Mouse (Mus musculus): ENCODE results near the gene Mrpl4.
"Not testable (repeated sequence)": the region's sequence is repeated elsewhere in the genome, so short reads cannot be mapped to it uniquely, and the experiment has no call there.

Mrpl4 gene

DNA sequence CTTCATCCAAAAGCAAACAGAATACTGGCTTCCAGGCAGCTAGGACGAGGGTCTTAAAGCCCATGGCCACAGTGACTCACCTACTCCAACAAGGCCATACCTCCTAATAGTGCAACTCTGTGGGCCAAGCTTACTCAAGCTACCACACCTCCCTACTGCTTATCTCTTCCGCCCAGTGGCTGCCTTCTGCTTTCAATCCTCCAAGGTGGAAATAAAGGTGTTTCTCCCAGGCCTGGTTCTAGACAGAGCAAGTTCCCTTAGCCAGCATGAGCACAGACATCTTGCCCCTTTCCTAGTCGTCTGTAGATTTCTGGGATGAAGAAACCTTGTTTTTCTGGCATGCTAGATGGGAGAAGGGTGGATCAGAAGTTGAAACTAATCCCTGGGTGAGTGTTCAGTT lies 37.2 kb downstream of the Mrpl4 start:
- DNase-seq (ENCODE audit: low read depth), result no peak

DNA sequence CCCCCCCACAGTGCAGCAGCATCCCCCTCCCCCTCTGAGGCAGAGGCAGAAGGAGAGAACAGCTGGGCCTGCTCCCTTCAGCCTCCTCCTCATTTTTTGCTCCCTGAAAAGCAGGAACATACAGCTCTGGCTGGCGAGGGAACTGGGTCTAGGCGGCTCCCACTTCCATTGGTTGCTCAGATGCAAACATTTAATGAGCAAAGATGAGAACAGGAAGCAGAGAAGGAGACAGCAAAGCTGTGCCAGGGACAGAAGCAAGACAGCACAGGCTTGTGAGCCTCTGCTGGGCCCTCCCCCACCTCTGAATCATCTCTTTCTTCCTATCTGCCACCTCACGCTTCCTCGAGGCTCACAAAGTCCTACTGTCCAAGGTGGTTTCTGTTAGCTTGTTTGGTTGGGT lies 38.8 kb downstream of the Mrpl4 start:
- peak; percentile 44 for DNase-seq (ENCODE audit: low read depth)

- no peak for DNase-seq (ENCODE audit: low read depth)
Observed at GRCm38 (mm10) chr9:21043563-21043962, 41.0 kb downstream of the Mrpl4 start.

- DNase-seq (ENCODE audit: low read depth), result not testable (repeated sequence)
Observed at GRCm38 (mm10) chr9:21044785-21045184, 42.2 kb downstream of the Mrpl4 start.

GRCm38 (mm10) chr9:21045235-21045634 lies 42.7 kb downstream of the Mrpl4 start:
- no peak for DNase-seq (ENCODE audit: low read depth)

- DNase-seq (ENCODE audit: low read depth), result no peak
Observed at GRCm38 (mm10) chr9:21051578-21051977, 49.0 kb downstream of the Mrpl4 start.
